Mouse (Mus musculus): ENCODE data around the gene Fam81b. TPM values are rescaled to one million over a fixed set of nuclear protein-coding genes. Genes with fewer than 3 reads are reported as not detected.

Fam81b gene
- polyA plus RNA-seq, 1 experiment from 2014 or later, result not detected

DNA sequence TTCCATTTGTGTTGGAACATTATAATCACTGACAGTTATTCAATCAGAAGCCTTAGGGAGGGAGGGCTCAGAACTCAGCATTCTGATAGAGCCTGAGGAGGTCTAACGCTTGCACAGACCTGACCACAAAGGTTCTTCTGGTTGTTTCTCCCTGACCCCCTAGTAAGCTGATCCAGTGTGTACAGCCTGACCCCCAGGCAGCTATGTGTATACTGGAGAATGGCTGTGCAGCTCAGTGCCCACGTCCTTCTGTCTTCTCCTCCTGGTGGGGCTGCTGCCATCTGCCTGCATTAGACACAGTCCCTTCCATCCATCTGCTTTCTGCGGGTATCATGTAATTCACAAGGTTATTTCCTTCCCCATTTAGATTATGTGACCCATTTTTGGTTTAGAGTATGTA is 115.7 kb downstream of the Fam81b start:
- Histone ChIP-seq H3K4me3 (ENCODE audit: control insufficient read depth in 1 of 2, insufficient read depth in 1 of 2, low read depth in 1 of 2, low read length in 2 of 2) (no peak overlapping the region), H3K36me3 (ENCODE audit: control insufficient read depth, insufficient read depth, low read length) (peaks cover 48% of the 10 kb centered on the region), H3K4me2 (ENCODE audit: low read length) (no peak overlapping the region), H3K27me3 (ENCODE audit: control insufficient read depth, insufficient read depth, low read length) (no peaks in the 10 kb centered on the region), H3K9ac (ENCODE audit: low read length) (no peak overlapping the region), H3K9me3 (ENCODE audit: control insufficient read depth, low read length) (no peaks in the 10 kb centered on the region), H3K27ac (replicated peaks in 1 of 2; ENCODE audit: control insufficient read depth in 1 of 2, insufficient read depth in 1 of 2, low read depth in 2 of 2, low read length in 2 of 2) (no peak overlapping the region), H3K4me1 (ENCODE audit: control insufficient read depth in 2 of 2, insufficient read depth in 2 of 2, low read length in 2 of 2) (no peaks in the 10 kb centered on the region)
- WGBS, result 96% methylated on average over 3 of the region's 3 CpGs
- ATAC-seq (ENCODE audit: insufficient number of reproducible peaks, insufficient read depth, low FRiP score, low read depth), result no peak

DNA sequence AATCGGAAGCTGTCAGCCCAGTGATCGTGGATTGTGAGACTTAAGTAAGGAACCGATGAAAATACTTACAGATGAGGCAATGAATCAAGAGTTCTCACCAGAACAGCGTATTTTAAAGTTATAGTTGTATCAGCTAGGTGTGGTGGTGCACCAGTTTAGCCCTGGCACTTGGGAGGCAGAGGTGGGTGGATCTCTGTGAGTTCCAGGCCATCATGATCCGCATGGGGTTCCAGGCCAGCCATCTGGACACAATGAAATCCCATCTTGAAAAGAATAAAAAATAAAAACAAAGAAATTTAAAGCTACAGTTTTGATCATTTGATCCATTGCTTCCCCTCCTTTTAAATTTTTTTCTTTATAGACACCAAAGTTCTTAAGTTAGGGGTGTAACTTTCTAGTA is 117.2 kb downstream of the Fam81b start:
- Histone ChIP-seq H3K36me3 (ENCODE audit: control insufficient read depth, insufficient read depth, low read length) (peaks cover 50% of the 10 kb centered on the region), H3K4me2 (ENCODE audit: low read length) (no peak overlapping the region), H3K27me3 (ENCODE audit: control insufficient read depth, insufficient read depth, low read length) (no peaks in the 10 kb centered on the region), H3K9ac (ENCODE audit: low read length) (no peak overlapping the region), H3K27ac (replicated peaks in 1 of 2; ENCODE audit: control insufficient read depth in 1 of 2, insufficient read depth in 1 of 2, low read depth in 2 of 2, low read length in 2 of 2) (no peak overlapping the region), H3K9me3 (ENCODE audit: control insufficient read depth, low read length) (no peaks in the 10 kb centered on the region), H3K4me3 (ENCODE audit: control insufficient read depth in 1 of 2, insufficient read depth in 1 of 2, low read depth in 1 of 2, low read length in 2 of 2) (no peak overlapping the region), H3K4me1 (ENCODE audit: control insufficient read depth in 2 of 2, insufficient read depth in 2 of 2, low read length in 2 of 2) (no peaks in the 10 kb centered on the region)
- WGBS, result 92% methylated on average over 5 of the region's 5 CpGs
- ATAC-seq (ENCODE audit: insufficient number of reproducible peaks, insufficient read depth, low FRiP score, low read depth), result no peak

DNA sequence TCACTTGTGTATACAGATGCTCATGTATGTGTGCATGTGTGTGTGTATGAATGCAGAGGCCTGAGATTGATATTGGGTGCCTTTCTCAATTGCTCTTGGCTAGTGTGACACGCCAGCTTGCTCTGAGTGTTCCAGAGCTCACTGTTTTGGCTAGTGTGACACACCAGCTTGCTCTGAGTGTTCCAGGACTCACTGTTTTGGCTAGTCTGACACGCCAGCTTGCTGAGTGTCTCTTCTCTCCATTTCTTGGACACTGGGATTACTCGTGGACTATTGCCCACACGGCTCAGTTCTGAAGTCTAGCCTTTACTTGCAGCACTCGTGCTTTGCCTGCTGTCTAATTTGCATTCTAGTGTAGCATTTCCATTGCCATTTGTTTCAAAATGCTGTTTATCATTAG is 126.2 kb downstream of the Fam81b start:
- H3K4me2 ChIP-seq (ENCODE audit: low read length), result no peak overlapping the region
- H3K9me3 ChIP-seq (ENCODE audit: control insufficient read depth, low read length), result peaks cover 4% of the 10 kb centered on the region; the same call in 1 of the 2 replicates
- H3K4me1 ChIP-seq (ENCODE audit: control insufficient read depth in 2 of 2, insufficient read depth in 2 of 2, low read length in 2 of 2), result no peaks in the 10 kb centered on the region
- peaks cover 51% of the 10 kb centered on the region for H3K36me3 ChIP-seq (ENCODE audit: control insufficient read depth, insufficient read depth, low read length)
- no peak overlapping the region for H3K4me3 ChIP-seq (ENCODE audit: control insufficient read depth in 1 of 2, insufficient read depth in 1 of 2, low read depth in 1 of 2, low read length in 2 of 2)
- 92% methylated on average over 5 of the region's 5 CpGs for WGBS
- ATAC-seq (ENCODE audit: insufficient number of reproducible peaks, insufficient read depth, low FRiP score, low read depth), result no peak
- H3K9ac ChIP-seq (ENCODE audit: low read length), result no peak overlapping the region
- H3K27ac ChIP-seq (replicated peaks in 1 of 2; ENCODE audit: control insufficient read depth in 1 of 2, insufficient read depth in 1 of 2, low read depth in 2 of 2, low read length in 2 of 2), result no peak overlapping the region
- H3K27me3 ChIP-seq (ENCODE audit: control insufficient read depth, insufficient read depth, low read length), result no peaks in the 10 kb centered on the region

DNA sequence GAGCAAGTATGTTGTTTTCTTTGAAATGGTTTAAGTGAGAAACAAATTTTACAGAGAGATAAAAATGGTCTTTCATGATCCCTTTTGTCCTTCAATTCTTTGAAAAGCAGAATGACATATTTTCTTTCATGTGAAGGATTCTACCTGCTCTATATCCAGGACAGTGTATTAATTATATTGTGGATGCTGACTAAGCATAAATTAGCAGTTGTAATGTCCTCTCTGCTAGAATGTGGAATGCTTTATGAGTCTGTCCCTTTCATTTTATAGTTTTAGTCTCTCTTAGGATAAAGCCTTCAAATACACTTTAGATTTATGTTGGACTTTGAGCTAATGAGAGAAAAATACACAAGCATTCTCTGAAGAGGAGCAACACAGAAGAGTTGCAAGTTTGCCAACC is 130.6 kb downstream of the Fam81b start:
- Histone ChIP-seq H3K4me3 (ENCODE audit: control insufficient read depth in 1 of 2, insufficient read depth in 1 of 2, low read depth in 1 of 2, low read length in 2 of 2) (no peak overlapping the region), H3K27ac (replicated peaks in 1 of 2; ENCODE audit: control insufficient read depth in 1 of 2, insufficient read depth in 1 of 2, low read depth in 2 of 2, low read length in 2 of 2) (no peak overlapping the region), H3K4me2 (ENCODE audit: low read length) (no peak overlapping the region), H3K4me1 (ENCODE audit: control insufficient read depth in 2 of 2, insufficient read depth in 2 of 2, low read length in 2 of 2) (no peaks in the 10 kb centered on the region), H3K9me3 (ENCODE audit: control insufficient read depth, low read length) (peaks cover 4% of the 10 kb centered on the region; the same call in 1 of the 2 replicates), H3K36me3 (ENCODE audit: control insufficient read depth, insufficient read depth, low read length) (peaks cover 37% of the 10 kb centered on the region), H3K27me3 (ENCODE audit: control insufficient read depth, insufficient read depth, low read length) (no peaks in the 10 kb centered on the region), H3K9ac (ENCODE audit: low read length) (no peak overlapping the region)
- no peak for ATAC-seq (ENCODE audit: insufficient number of reproducible peaks, insufficient read depth, low FRiP score, low read depth)

DNA sequence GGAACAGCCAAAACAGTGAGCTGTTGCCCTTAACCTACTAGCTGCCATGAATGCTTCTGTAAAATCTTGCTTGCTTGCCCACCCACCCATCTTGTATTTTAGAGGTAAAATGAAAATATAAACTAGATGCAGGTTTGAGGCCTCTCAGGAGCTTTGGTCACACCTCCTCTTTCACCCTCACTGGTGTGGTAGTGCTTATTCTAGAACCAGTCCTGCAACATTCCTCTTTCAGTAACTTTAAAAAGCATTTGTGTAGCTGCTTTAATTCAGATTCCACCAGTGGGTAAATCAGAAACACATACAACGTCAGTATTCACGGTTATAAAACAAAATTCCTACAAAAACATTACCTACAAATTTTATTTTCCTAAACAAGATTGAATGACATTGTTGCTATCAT is 144.3 kb downstream of the Fam81b start:
- H3K4me1 ChIP-seq (ENCODE audit: control insufficient read depth in 2 of 2, insufficient read depth in 2 of 2, low read length in 2 of 2), result no peaks in the 10 kb centered on the region
- no peak overlapping the region for H3K27ac ChIP-seq (replicated peaks in 1 of 2; ENCODE audit: control insufficient read depth in 1 of 2, insufficient read depth in 1 of 2, low read depth in 2 of 2, low read length in 2 of 2)
- ATAC-seq (ENCODE audit: insufficient number of reproducible peaks, insufficient read depth, low FRiP score, low read depth), result no peak
- H3K9me3 ChIP-seq (ENCODE audit: control insufficient read depth, low read length), result no peaks in the 10 kb centered on the region
- 91% methylated on average over 2 of the region's 2 CpGs for WGBS
- H3K9ac ChIP-seq (ENCODE audit: low read length), result no peak overlapping the region
- H3K36me3 ChIP-seq (ENCODE audit: control insufficient read depth, insufficient read depth, low read length), result peaks cover 55% of the 10 kb centered on the region
- H3K27me3 ChIP-seq (ENCODE audit: control insufficient read depth, insufficient read depth, low read length), result no peaks in the 10 kb centered on the region
- no peak overlapping the region for H3K4me3 ChIP-seq (ENCODE audit: control insufficient read depth in 1 of 2, insufficient read depth in 1 of 2, low read depth in 1 of 2, low read length in 2 of 2)
- no peak overlapping the region for H3K4me2 ChIP-seq (ENCODE audit: low read length)

DNA sequence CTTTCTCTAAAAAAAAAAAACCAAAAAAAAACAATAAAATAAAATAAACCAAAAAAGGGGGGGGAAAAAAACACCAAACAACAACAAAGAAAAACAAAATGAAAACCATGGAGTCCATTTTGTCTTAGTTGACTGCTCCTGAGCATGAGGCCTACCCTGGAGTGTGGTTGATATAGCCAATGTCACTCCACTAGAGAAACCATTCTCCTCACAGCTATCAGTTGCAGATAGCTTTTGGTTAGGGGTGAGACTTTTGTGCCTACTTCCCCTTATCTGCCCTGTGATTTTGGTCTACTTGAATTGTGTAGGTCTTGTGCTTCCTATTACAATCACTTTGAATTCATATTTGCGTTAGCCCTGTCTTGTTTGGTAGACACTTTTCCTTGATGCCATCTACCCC is 147.4 kb downstream of the Fam81b start:
- Histone ChIP-seq H3K4me3 (ENCODE audit: control insufficient read depth in 1 of 2, insufficient read depth in 1 of 2, low read depth in 1 of 2, low read length in 2 of 2) (no peak overlapping the region), H3K27me3 (ENCODE audit: control insufficient read depth, insufficient read depth, low read length) (no peaks in the 10 kb centered on the region), H3K27ac (replicated peaks in 1 of 2; ENCODE audit: control insufficient read depth in 1 of 2, insufficient read depth in 1 of 2, low read depth in 2 of 2, low read length in 2 of 2) (no peak overlapping the region), H3K9me3 (ENCODE audit: control insufficient read depth, low read length) (no peaks in the 10 kb centered on the region), H3K36me3 (ENCODE audit: control insufficient read depth, insufficient read depth, low read length) (peaks cover 76% of the 10 kb centered on the region), H3K9ac (ENCODE audit: low read length) (no peak overlapping the region), H3K4me2 (ENCODE audit: low read length) (no peak overlapping the region), H3K4me1 (ENCODE audit: control insufficient read depth in 2 of 2, insufficient read depth in 2 of 2, low read length in 2 of 2) (no peaks in the 10 kb centered on the region)
- 91% methylated on average over 1 of the region's 1 CpGs for WGBS
- no peak for ATAC-seq (ENCODE audit: insufficient number of reproducible peaks, insufficient read depth, low FRiP score, low read depth)

DNA sequence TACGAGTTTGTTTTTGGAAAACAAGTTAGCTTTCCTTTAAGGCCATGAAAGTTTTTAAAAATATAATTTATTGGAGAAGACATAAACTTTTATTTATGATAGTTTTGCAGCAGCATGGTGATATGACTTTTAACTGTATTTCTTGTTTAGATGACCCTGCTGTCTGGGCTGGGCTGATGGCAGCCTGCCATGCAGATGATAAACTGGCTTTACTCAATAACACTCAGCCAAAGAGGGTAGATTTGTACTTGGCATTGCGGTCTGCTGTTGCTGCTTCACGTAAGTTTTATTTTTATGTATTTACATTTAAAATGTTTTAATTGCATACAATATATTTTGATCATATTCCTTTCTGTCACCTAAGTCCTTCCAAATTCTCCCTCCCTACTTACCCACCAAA is 147.8 kb downstream of the Fam81b start:
- no peak overlapping the region for H3K9ac ChIP-seq (ENCODE audit: low read length)
- peaks cover 77% of the 10 kb centered on the region for H3K36me3 ChIP-seq (ENCODE audit: control insufficient read depth, insufficient read depth, low read length)
- H3K4me2 ChIP-seq (ENCODE audit: low read length), result no peak overlapping the region
- H3K9me3 ChIP-seq (ENCODE audit: control insufficient read depth, low read length), result no peaks in the 10 kb centered on the region
- H3K27ac ChIP-seq (replicated peaks in 1 of 2; ENCODE audit: control insufficient read depth in 1 of 2, insufficient read depth in 1 of 2, low read depth in 2 of 2, low read length in 2 of 2), result no peak overlapping the region
- no peak overlapping the region for H3K4me3 ChIP-seq (ENCODE audit: control insufficient read depth in 1 of 2, insufficient read depth in 1 of 2, low read depth in 1 of 2, low read length in 2 of 2)
- no peaks in the 10 kb centered on the region for H3K4me1 ChIP-seq (ENCODE audit: control insufficient read depth in 2 of 2, insufficient read depth in 2 of 2, low read length in 2 of 2)
- no peak for ATAC-seq (ENCODE audit: insufficient number of reproducible peaks, insufficient read depth, low FRiP score, low read depth)
- 81% methylated on average over 3 of the region's 3 CpGs for WGBS
- H3K27me3 ChIP-seq (ENCODE audit: control insufficient read depth, insufficient read depth, low read length), result no peaks in the 10 kb centered on the region

Measured in heart, embryonic 14.5 days (tissue).